Mouse (Mus musculus) erythroblast, embryonic 14.5 days (primary cell): ENCODE measurements around the gene Adad2. TPM values are rescaled to one million over a fixed set of nuclear protein-coding genes. Genes with fewer than 3 reads are reported as not detected.

Source experiments
- H3K27me3 ChIP-seq: 2 replicates; pipeline ENCODE4 v1.6.1; 2012; ENCODE audit warnings: inconsistent platforms; ENCODE audit not compliant: control insufficient read depth
- H3K36me3 ChIP-seq: 2 replicates; pipeline ENCODE4 v1.6.1; 2012; ENCODE audit warnings: mild to moderate bottlenecking, inconsistent platforms; ENCODE audit not compliant: control insufficient read depth
- H3K4me1 ChIP-seq: 2 replicates; pipeline ENCODE4 v1.6.1; 2012; ENCODE audit warnings: inconsistent platforms; ENCODE audit not compliant: control insufficient read depth
- H3K4me3 ChIP-seq: replicated peaks from 2 replicates; pipeline ENCODE3; 2012; ENCODE audit warnings: moderate library complexity, mild to moderate bottlenecking, inconsistent platforms
- H3K9me3 ChIP-seq: 2 replicates; pipeline ENCODE4 v1.6.1; 2012; ENCODE audit warnings: low read length, inconsistent platforms, mixed read lengths; ENCODE audit not compliant: control insufficient read depth
- GATA1 ChIP-seq: IDR thresholded peaks from 2 replicates; pipeline ENCODE4 v1.6.1; 2012; ENCODE audit warnings: low read length, inconsistent platforms, mixed read lengths
- TAL1 ChIP-seq: IDR thresholded peaks from 3 replicates; pipeline ENCODE4 v1.6.1; 2012; ENCODE audit warnings: low read length, inconsistent platforms, mixed read lengths
- polyA plus RNA-seq: library from polyadenylated mRNA; stranded (reverse); fragments of >175 nt; gene quantifications from 2 replicates; pipeline ENCODE4 v1.2.3, GENCODE M21; 2012

The Adad2 gene
- polyA plus RNA-seq, 1 experiment: not detected

DNA sequence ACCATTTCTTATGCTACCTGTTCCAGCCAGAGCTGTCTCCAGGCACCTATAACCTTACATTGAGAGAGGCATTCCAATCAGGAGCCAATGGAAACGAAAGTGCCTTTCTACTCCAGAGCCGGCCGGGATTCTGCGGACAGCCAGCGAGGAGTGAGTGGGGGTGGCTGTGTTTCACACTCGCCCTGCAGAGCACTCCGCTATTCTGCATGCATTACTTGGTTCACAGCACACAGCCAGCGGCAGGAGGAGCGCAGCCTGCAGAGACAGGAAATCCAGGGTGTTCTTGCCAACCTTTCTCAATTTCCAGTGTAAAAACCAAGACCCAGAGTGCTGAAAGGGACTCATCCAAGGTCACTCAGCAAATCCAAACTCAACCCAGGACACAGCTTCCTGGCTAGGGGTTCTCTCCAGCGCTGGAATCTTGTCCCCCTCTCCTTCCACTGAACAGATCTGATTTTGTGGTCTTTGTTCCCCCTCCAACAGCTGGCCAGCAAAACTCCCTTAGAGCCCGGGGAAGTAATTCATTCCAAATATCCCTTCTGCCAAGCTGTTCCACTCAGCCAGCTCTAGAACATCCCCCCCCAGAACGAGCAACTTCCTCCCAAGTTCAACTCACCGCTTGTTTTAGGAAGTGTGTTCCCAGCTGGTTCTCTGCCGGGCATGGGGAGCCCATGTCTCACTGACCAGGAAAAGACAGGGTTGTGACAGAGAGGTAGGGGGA, 22.2 kb downstream of the Adad2 start:
- no peaks in the 10 kb centered on the region for H3K36me3 ChIP-seq
- peaks cover 28% of the 10 kb centered on the region for H3K27me3 ChIP-seq
- no peaks in the 10 kb centered on the region for H3K4me1 ChIP-seq
- no peaks in the 10 kb centered on the region for H3K9me3 ChIP-seq
- no peak for TF ChIP-seq TAL1
- TF ChIP-seq GATA1: no peak
- no peak overlapping the region for H3K4me3 ChIP-seq

DNA sequence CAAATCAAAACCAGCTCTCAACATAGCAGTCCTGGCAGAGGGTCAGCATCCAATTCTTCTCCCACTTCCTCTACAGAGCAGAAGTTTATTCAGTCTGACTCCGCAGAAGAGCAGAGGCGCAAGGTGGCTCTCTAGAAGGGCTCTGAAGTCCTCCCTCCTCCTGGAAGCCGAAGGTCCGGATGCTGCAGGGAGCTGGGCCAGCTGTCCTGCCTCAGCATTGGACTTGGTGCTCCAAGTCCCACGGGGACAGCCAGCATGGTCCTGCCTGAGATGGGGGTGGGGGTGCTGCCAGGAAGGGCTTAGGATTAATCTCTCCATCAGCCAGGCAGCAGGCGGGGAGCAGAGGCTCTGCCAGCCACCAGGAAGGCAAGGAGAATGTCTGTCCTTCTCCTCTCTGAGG, 22.8 kb downstream of the Adad2 start, which contains the start of gene Kcng4:
Gene Kcng4, minus strand, starts transcription at position 303 of the 400 bp plus-strand sequence.
- H3K9me3 ChIP-seq: no peaks in the 10 kb centered on the region
- H3K4me1 ChIP-seq: no peaks in the 10 kb centered on the region
- H3K4me3 ChIP-seq: no peak within 1 kb of the TSS
- H3K36me3 ChIP-seq: no peaks in the 10 kb centered on the region
- TF ChIP-seq GATA1: no peak
- no peak for TF ChIP-seq TAL1
- peaks cover 28% of the 10 kb centered on the region for H3K27me3 ChIP-seq

GRCm38 (mm10) chr8:119635958-119636357, 23.4 kb downstream of the Adad2 start:
- no peaks in the 10 kb centered on the region for H3K4me1 ChIP-seq
- no peaks in the 10 kb centered on the region for H3K9me3 ChIP-seq
- no peaks in the 10 kb centered on the region for H3K36me3 ChIP-seq
- H3K4me3 ChIP-seq: no peak overlapping the region
- TF ChIP-seq TAL1: no peak
- TF ChIP-seq GATA1: no peak
- peaks cover 28% of the 10 kb centered on the region for H3K27me3 ChIP-seq

GRCm38 (mm10) chr8:119636766-119637165, 24.2 kb downstream of the Adad2 start:
- Histone ChIP-seq H3K4me3 (no peak overlapping the region), H3K4me1 (no peaks in the 10 kb centered on the region), H3K27me3 (peaks cover 28% of the 10 kb centered on the region), H3K36me3 (no peaks in the 10 kb centered on the region), H3K9me3 (no peaks in the 10 kb centered on the region)
- TF ChIP-seq TAL1 (no peak), GATA1 (no peak)

DNA sequence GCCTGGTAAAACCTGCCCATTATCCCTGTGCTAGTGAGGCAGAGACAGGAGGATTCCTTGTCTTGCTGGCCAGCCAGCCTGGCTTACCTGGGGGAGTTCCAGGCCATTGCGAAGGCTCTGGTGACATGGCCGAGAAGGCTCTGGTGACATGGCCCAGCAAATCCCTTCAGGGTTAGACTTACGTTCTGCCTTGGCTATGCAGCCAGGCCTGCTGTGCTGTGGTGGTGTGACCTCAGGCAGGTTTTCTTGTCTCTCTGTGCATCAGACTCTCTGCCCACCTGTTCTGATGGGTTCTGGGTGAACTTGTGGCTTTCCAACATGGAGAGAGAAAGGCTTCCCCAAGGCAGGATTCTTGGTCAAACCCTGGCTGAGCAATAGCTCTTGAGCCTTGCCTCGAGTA, 24.8 kb downstream of the Adad2 start:
- Histone ChIP-seq H3K27me3 (peaks cover 26% of the 10 kb centered on the region), H3K36me3 (no peaks in the 10 kb centered on the region), H3K4me3 (no peak overlapping the region), H3K4me1 (no peaks in the 10 kb centered on the region), H3K9me3 (no peaks in the 10 kb centered on the region)
- TF ChIP-seq TAL1: no peak

DNA sequence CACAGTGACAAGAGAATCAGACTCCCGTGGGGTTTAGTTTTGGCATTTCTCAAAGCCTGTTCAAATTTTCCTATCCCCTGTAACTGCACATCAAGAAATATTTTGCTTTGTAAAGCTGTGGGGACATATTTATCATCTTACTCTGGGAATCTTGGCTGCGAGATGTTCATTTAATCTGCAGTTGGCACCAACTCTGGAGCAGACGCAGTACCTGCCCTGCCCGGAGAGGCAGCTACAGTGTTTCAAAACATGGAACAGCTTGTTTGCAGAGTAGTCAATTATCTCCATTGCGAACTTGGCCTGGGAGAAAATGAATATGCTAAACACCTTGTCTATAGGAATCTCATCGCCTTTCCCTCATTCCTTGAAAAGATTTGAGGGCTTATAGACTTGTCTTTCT, 25.7 kb downstream of the Adad2 start:
- H3K27me3 ChIP-seq: peaks cover 17% of the 10 kb centered on the region
- no peaks in the 10 kb centered on the region for H3K36me3 ChIP-seq
- no peaks in the 10 kb centered on the region for H3K4me1 ChIP-seq
- no peaks in the 10 kb centered on the region for H3K9me3 ChIP-seq
- H3K4me3 ChIP-seq: no peak overlapping the region
- no peak for TF ChIP-seq GATA1

DNA sequence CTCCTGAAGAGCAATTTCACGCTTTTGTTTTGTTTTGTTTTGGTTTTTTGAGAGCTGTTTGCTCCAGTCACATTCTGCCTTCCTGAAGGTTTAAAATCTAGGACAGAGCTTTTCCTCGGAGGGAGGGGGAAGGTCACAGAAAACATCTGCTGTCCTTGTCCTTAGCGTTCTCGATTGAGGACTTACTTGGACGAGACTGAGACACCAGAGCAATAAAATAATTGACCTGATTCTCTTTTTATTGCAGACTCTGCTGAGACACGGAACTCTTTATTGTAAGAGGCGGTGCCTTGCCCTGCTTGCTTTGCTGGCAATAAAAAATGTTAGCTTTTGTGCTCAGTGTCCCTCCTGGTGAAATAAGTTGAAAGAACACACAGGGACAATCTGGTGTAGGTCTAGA, 27.3 kb downstream of the Adad2 start:
- Histone ChIP-seq H3K36me3 (no peaks in the 10 kb centered on the region), H3K4me1 (no peaks in the 10 kb centered on the region), H3K4me3 (no peak overlapping the region), H3K27me3 (peaks cover 3% of the 10 kb centered on the region), H3K9me3 (no peaks in the 10 kb centered on the region)
- TF ChIP-seq GATA1: no peak
- TF ChIP-seq TAL1: no peak

DNA sequence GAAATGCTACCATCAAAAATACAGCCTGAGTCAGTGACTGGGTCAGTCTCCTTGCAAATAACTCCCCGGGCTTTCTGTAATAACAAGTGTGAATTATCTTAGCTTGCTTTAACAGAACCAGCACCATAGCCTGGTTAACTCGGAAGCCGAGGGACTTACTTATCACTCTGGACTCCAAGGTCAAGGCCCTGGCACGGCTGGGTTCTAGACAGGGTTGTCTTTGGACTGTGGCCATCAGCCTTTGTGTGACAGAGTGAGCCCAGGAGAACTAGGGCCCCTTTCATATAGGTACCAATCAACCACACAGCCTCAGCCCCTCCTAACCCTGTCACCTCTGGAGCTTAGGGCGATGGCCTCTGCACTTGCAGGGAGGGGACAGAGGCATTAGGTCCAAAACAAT, 28.5 kb downstream of the Adad2 start:
- H3K36me3 ChIP-seq: no peaks in the 10 kb centered on the region
- no peak overlapping the region for H3K4me3 ChIP-seq
- no peaks in the 10 kb centered on the region for H3K4me1 ChIP-seq
- TF ChIP-seq TAL1: no peak
- no peak for TF ChIP-seq GATA1
- H3K9me3 ChIP-seq: no peaks in the 10 kb centered on the region
- H3K27me3 ChIP-seq: peaks cover 2% of the 10 kb centered on the region; the same call in 1 of the 2 replicates

DNA sequence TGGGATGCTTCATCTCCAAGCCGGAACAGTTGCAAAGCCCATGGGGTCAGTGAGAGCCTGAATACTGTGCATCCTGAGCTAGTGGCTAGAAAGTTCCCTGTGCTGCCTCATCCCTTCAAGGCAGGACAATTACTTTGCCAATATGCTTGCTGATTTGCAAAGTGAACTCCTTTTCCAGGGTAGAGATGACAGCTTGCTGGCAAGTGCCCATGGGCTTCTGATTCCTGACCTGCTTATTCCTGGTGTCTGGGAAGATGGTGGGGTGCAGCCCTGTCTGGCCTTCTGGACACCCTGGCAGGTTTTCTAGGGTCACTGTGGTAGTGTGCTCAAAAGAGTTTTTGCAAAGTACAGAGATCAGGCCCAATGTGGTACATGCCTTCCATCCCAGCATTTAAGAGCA, 30.4 kb downstream of the Adad2 start:
- no peaks in the 10 kb centered on the region for H3K36me3 ChIP-seq
- TF ChIP-seq TAL1 (no peak), GATA1 (no peak)
- H3K4me3 ChIP-seq: no peak overlapping the region
- H3K9me3 ChIP-seq: peaks cover 10% of the 10 kb centered on the region
- H3K4me1 ChIP-seq: no peaks in the 10 kb centered on the region
- peaks cover 2% of the 10 kb centered on the region; the same call in 1 of the 2 replicates for H3K27me3 ChIP-seq
